Mouse (Mus musculus) kidney, embryonic 14.5 days (tissue): Measurements from ENCODE around the gene Churc1. TPM values are rescaled to one million over a fixed set of nuclear protein-coding genes. Genes with fewer than 3 reads are reported as not detected.

Source experiments
- ATAC-seq: fragments of 200-750 bp; cut with Nextera tagmentation; 2 replicates; pipeline ENCODE4 v1.8.0; 2017; ENCODE audit warnings: moderate number of reproducible peaks, mild to moderate bottlenecking, moderate TSS enrichment, moderate library complexity; ENCODE audit not compliant: low FRiP score, low TSS enrichment
- H3K27ac ChIP-seq: fragments of 300-500 bp; sonication (generic); 2 replicates; pipeline ENCODE4 v1.5.1; 2014; ENCODE audit warnings: low read depth, mild to moderate bottlenecking, low read length, moderate library complexity, mixed read lengths
- H3K27me3 ChIP-seq: fragments of 300-500 bp; sonication (generic); 2 replicates; pipeline ENCODE4 v1.6.1; 2014; ENCODE audit warnings: mild to moderate bottlenecking, low read length; ENCODE audit not compliant: control insufficient read depth, insufficient read depth
- H3K36me3 ChIP-seq: fragments of 300-500 bp; sonication (generic); 2 replicates; pipeline ENCODE4 v1.6.1; 2014; ENCODE audit warnings: low read length, mixed read lengths; ENCODE audit not compliant: control insufficient read depth, insufficient read depth
- H3K4me1 ChIP-seq: fragments of 300-500 bp; sonication (generic); 2 replicates; pipeline ENCODE4 v1.6.1; 2014; ENCODE audit warnings: low read length, mixed read lengths; ENCODE audit not compliant: control insufficient read depth, insufficient read depth
- H3K4me2 ChIP-seq: fragments of 300-500 bp; sonication (generic); replicated peaks from 2 replicates; pipeline ENCODE4 v1.6.1; 2014; ENCODE audit warnings: low read depth, mild to moderate bottlenecking, low read length
- H3K4me3 ChIP-seq: fragments of 300-500 bp; sonication (generic); 2 replicates; pipeline ENCODE4 v1.5.1; 2014; ENCODE audit warnings: mild to moderate bottlenecking, low read length
- H3K9ac ChIP-seq: fragments of 300-500 bp; sonication (generic); 2 replicates; pipeline ENCODE4 v1.6.1; 2014; ENCODE audit warnings: low read depth, mild to moderate bottlenecking, low read length, moderate library complexity
- H3K9me3 ChIP-seq: fragments of 300-500 bp; sonication (generic); 2 replicates; pipeline ENCODE4 v1.6.1; 2016; ENCODE audit warnings: low read length; ENCODE audit not compliant: control insufficient read depth
- WGBS: fragments of 180-500 bp; shearing (Covaris S2); extraction: QIAGEN DNeasy Blood & Tissue Kit; methylation state at CpG from one replicate; pipeline ENCODE4 v1.1.7; 2014; 5-methylcytosine and 5-hydroxymethylcytosine counted together
- polyA plus RNA-seq: library from polyadenylated mRNA; unstranded; fragments of >200 nt; fragmentation: Nextera tagmentation; extraction: Ambion mirVana; gene quantifications from 2 replicates; pipeline ENCODE4 v1.2.1, GENCODE M21; 2014

Gene Churc1
- polyA plus RNA-seq, 1 experiment from 2014 or later: 138 TPM

GRCm38 (mm10) chr12:76805056-76805811 is 39.9 kb downstream of the Churc1 start:
- Histone ChIP-seq H3K36me3 (no peaks in the 10 kb centered on the region), H3K4me3 (no peak overlapping the region), H3K27ac (no peak overlapping the region), H3K27me3 (no peaks in the 10 kb centered on the region), H3K9ac (no peak overlapping the region), H3K9me3 (no peaks in the 10 kb centered on the region), H3K4me2 (no peak overlapping the region), H3K4me1 (no peaks in the 10 kb centered on the region)
- 80% methylated on average over 10 of the region's 10 CpGs for WGBS
- no peak for ATAC-seq

- 78% methylated on average over 10 of the region's 10 CpGs for WGBS
- no peak overlapping the region for H3K27ac ChIP-seq
- no peaks in the 10 kb centered on the region for H3K4me1 ChIP-seq
- ATAC-seq: no peak
- H3K36me3 ChIP-seq: no peaks in the 10 kb centered on the region
- H3K4me2 ChIP-seq: no peak overlapping the region
- H3K27me3 ChIP-seq: no peaks in the 10 kb centered on the region
- H3K9me3 ChIP-seq: no peaks in the 10 kb centered on the region
- no peak overlapping the region for H3K9ac ChIP-seq
- H3K4me3 ChIP-seq: no peak overlapping the region
Measured at GRCm38 (mm10) chr12:76807796-76808195, 42.5 kb downstream of the Churc1 start.

- 95% methylated on average over 5 of the region's 5 CpGs for WGBS
- Histone ChIP-seq H3K27me3 (no peaks in the 10 kb centered on the region), H3K4me3 (no peak overlapping the region), H3K9ac (no peak overlapping the region), H3K36me3 (no peaks in the 10 kb centered on the region), H3K27ac (no peak overlapping the region), H3K4me1 (no peaks in the 10 kb centered on the region), H3K4me2 (no peak overlapping the region), H3K9me3 (no peaks in the 10 kb centered on the region)
- ATAC-seq: no peak
Measured at GRCm38 (mm10) chr12:76810491-76810890, 45.2 kb downstream of the Churc1 start.

- Histone ChIP-seq H3K4me1 (no peaks in the 10 kb centered on the region), H3K36me3 (no peaks in the 10 kb centered on the region), H3K9ac (no peak overlapping the region), H3K4me3 (no peak overlapping the region), H3K9me3 (no peaks in the 10 kb centered on the region), H3K27me3 (no peaks in the 10 kb centered on the region), H3K4me2 (no peak overlapping the region), H3K27ac (no peak overlapping the region)
- no peak for ATAC-seq
- WGBS: 96% methylated on average over 4 of the region's 4 CpGs
Measured at GRCm38 (mm10) chr12:76811006-76811405, 45.7 kb downstream of the Churc1 start.

- no peak overlapping the region for H3K9ac ChIP-seq
- 70% methylated on average over 10 of the region's 10 CpGs for WGBS
- no peaks in the 10 kb centered on the region for H3K4me1 ChIP-seq
- no peaks in the 10 kb centered on the region for H3K27me3 ChIP-seq
- no peaks in the 10 kb centered on the region for H3K9me3 ChIP-seq
- H3K4me3 ChIP-seq: no peak overlapping the region
- H3K4me2 ChIP-seq: no peak overlapping the region
- H3K27ac ChIP-seq: no peak overlapping the region
- no peak for ATAC-seq
- no peaks in the 10 kb centered on the region for H3K36me3 ChIP-seq
Measured at GRCm38 (mm10) chr12:76813543-76813942, 48.2 kb downstream of the Churc1 start.

GRCm38 (mm10) chr12:76814120-76814519 is 48.8 kb downstream of the Churc1 start:
- H3K36me3 ChIP-seq: no peaks in the 10 kb centered on the region
- no peaks in the 10 kb centered on the region for H3K9me3 ChIP-seq
- no peak overlapping the region for H3K9ac ChIP-seq
- no peak overlapping the region for H3K27ac ChIP-seq
- no peak overlapping the region for H3K4me3 ChIP-seq
- H3K4me2 ChIP-seq: no peak overlapping the region
- no peak for ATAC-seq
- 95% methylated on average over 2 of the region's 2 CpGs for WGBS
- H3K27me3 ChIP-seq: no peaks in the 10 kb centered on the region; the same call in 1 of the 2 replicates
- H3K4me1 ChIP-seq: no peaks in the 10 kb centered on the region; the same call in 1 of the 2 replicates

- no peaks in the 10 kb centered on the region for H3K9me3 ChIP-seq
- peaks cover 5% of the 10 kb centered on the region; the same call in 1 of the 2 replicates for H3K4me1 ChIP-seq
- H3K9ac ChIP-seq: no peak overlapping the region
- ATAC-seq: no peak
- no peak overlapping the region for H3K4me3 ChIP-seq
- no peak overlapping the region for H3K27ac ChIP-seq
- H3K27me3 ChIP-seq: peaks cover 8% of the 10 kb centered on the region; the same call in 1 of the 2 replicates
- no peaks in the 10 kb centered on the region for H3K36me3 ChIP-seq
- no peak overlapping the region for H3K4me2 ChIP-seq
- 36% methylated on average over 4 of the region's 4 CpGs for WGBS
Measured at GRCm38 (mm10) chr12:76816720-76817119, 51.4 kb downstream of the Churc1 start.

GRCm38 (mm10) chr12:76817176-76817575 is 51.8 kb downstream of the Churc1 start:
- no peak overlapping the region for H3K9ac ChIP-seq
- ATAC-seq: no peak
- peaks cover 5% of the 10 kb centered on the region; the same call in 1 of the 2 replicates for H3K4me1 ChIP-seq
- H3K27ac ChIP-seq: no peak overlapping the region
- peaks cover 12% of the 10 kb centered on the region; the same call in 1 of the 2 replicates for H3K27me3 ChIP-seq
- H3K4me3 ChIP-seq: no peak overlapping the region
- 71% methylated on average over 4 of the region's 4 CpGs for WGBS
- no peaks in the 10 kb centered on the region for H3K36me3 ChIP-seq
- no peaks in the 10 kb centered on the region for H3K9me3 ChIP-seq
- H3K4me2 ChIP-seq: no peak overlapping the region

GRCm38 (mm10) chr12:76818120-76818519 is 52.8 kb downstream of the Churc1 start:
- no peaks in the 10 kb centered on the region for H3K9me3 ChIP-seq
- peaks cover 14% of the 10 kb centered on the region for H3K27me3 ChIP-seq
- ATAC-seq: peak; percentile 38; the same call in 1 of the 2 replicates
- WGBS: 48% methylated on average over 4 of the region's 4 CpGs
- H3K27ac ChIP-seq: peak overlapping the region; percentile 26; the same call in 1 of the 2 replicates
- peaks cover 5% of the 10 kb centered on the region; the same call in 1 of the 2 replicates for H3K4me1 ChIP-seq
- no peak overlapping the region for H3K4me2 ChIP-seq
- no peaks in the 10 kb centered on the region for H3K36me3 ChIP-seq
- H3K4me3 ChIP-seq: no peak overlapping the region
- H3K9ac ChIP-seq: no peak overlapping the region
